Mouse (Mus musculus) adrenal gland, postnatal 4 days (tissue): Measurements from ENCODE around the gene Ceacam9. TPM values are rescaled to one million over a fixed set of nuclear protein-coding genes. Genes with fewer than 3 reads are reported as not detected.
"Not testable (repeated sequence)": the region's sequence is repeated elsewhere in the genome, so short reads cannot be mapped to it uniquely, and the experiment has no call there.

Experiments
- DNase-seq, 2 experiments: peaks; one replicate each; pipeline ENCODE4 v3.0.0; 2021 to 2022; ENCODE audit warnings: low spot score in 2 of 2, mixed read lengths in 2 of 2
- long read RNA-seq, 2 experiments: library from polyadenylated mRNA; stranded (forward); transcript quantifications; one replicate each; pipeline ENCODE4 v2.0.0; 2021
- total RNA-seq, 2 experiments: library from RNA; stranded (reverse); gene quantifications; 2 replicates each; pipeline ENCODE4 v1.2.3; 2021

Ceacam9 gene
- total RNA-seq, result not detected
- long read RNA-seq, experiment 1, result 0 reads
- long read RNA-seq, experiment 2, result 0 reads

GRCm38 (mm10) chr7:16721629-16722028 is at the start of gene Ceacam9:
TSS of gene Ceacam9 (plus strand) at chr7:16721929.
- DNase-seq, result no peak

- DNase-seq, result no peak
Measured at GRCm38 (mm10) chr7:16673823-16674222, 47.9 kb upstream of the Ceacam9 start.

DNA sequence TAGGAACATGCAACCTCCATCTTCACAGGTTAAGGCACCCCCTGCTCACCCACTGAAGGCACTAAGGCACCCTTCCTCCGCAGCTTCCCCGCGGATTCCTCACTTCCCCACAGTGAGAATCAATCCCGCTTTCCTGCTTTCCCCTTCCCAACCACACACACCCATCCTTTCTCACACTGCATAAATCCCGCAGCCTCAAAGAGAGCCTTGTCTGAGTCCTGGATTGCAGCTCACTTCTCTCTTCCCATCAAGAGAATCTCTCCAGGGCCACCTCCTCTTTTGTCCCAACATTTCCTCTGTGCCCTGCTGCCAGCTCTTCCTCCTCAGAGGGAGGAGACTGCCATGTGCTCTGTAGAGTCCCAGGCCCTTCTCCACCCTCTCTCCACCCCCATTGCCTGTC is 47.0 kb upstream of the Ceacam9 start:
- not testable (repeated sequence) for DNase-seq

DNA sequence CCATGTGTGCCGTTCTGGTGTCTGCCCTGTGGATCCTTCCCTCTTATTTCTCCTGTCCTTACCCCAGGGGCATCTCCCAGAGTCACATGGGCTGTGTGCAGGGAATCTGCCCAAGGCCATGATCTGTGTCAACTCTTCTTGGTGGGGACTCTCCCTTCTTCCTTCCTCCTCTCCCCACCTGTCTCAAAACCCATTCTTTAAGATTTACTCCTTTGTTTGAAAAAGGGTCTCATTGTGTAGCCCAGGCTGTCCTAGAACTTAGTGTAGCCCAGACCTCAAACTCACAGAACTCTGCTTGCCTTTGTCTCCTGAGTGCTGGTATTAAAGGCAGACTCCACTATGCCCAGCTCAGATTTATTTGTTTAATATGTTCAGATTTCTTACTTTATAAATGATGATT is 46.1 kb upstream of the Ceacam9 start, which contains the start of gene Ceacam15:
Gene Ceacam15 (minus strand): TSS at position 101 of the 400 bp plus-strand sequence.
- DNase-seq, result no peak

GRCm38 (mm10) chr7:16680194-16680593 is 41.5 kb upstream of the Ceacam9 start:
- not testable (repeated sequence) for DNase-seq

- DNase-seq, result no peak
Measured at GRCm38 (mm10) chr7:16689196-16689595, 32.5 kb upstream of the Ceacam9 start.

GRCm38 (mm10) chr7:16695025-16695424 is 26.7 kb upstream of the Ceacam9 start:
- DNase-seq, result no peak

- no peak for DNase-seq
Measured at GRCm38 (mm10) chr7:16699042-16699441, 22.7 kb upstream of the Ceacam9 start.

DNA sequence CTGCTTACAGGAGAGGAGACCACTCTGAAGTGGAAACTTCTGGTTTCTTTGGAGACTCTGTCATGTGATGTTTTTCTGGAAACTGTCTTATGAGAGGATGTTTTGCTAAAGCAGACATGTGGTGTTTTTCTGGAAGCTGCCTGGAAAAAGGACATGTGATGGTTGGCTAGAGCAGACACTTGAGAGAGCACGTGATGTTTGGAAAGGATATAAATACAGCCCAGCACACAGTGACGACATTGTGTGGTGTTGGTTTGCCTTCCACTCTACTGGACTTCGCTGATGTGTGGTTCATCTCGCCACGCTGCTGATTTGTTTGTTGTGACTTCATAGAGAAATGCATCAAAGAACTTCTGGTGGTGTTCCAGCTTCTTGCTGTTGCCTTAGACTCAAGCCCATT is 21.1 kb upstream of the Ceacam9 start:
- no peak for DNase-seq

DNA sequence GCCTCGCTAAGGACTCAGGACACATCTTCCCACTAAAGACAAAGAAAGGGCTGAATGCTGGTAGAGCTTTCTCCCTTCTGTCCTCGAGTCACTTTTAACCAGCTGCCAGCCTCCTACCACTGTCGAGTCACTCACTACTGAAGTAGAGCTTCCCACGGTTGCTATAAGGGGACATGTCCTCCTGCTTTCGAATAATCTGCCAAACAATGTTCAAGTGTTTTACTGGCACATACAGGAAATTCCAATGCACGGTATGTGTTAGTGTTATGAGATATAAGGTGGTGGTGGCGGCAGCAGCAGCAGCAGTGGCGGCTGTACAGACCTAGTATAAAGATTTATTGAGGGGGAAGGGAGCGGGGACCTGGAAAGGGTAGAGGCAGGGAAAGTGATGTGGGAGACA is 15.3 kb upstream of the Ceacam9 start:
- DNase-seq, result no peak

- no peak for DNase-seq
Measured at GRCm38 (mm10) chr7:16708244-16708643, 13.5 kb upstream of the Ceacam9 start.

DNA sequence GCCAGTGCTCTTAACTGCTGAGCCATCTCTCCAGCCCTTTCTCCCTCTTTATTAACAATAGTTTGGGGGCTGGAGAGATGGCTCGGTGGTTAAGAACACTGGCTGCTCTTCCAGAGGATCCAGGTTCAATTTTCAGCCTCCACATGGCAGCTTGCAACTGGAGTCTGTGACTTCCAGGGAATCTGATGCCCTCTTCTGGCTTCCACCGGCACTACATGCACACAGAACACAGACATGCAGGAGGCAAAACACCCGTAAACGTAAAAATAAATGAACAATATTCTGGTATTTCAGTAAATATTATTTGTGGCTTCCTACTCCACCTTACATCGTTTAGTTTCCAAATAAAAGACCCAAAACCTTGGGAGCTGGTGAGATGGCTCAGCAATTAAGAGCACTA is 11.1 kb upstream of the Ceacam9 start:
- no peak for DNase-seq

- DNase-seq, result no peak
Measured at GRCm38 (mm10) chr7:16712633-16713415, 8.9 kb upstream of the Ceacam9 start.

DNA sequence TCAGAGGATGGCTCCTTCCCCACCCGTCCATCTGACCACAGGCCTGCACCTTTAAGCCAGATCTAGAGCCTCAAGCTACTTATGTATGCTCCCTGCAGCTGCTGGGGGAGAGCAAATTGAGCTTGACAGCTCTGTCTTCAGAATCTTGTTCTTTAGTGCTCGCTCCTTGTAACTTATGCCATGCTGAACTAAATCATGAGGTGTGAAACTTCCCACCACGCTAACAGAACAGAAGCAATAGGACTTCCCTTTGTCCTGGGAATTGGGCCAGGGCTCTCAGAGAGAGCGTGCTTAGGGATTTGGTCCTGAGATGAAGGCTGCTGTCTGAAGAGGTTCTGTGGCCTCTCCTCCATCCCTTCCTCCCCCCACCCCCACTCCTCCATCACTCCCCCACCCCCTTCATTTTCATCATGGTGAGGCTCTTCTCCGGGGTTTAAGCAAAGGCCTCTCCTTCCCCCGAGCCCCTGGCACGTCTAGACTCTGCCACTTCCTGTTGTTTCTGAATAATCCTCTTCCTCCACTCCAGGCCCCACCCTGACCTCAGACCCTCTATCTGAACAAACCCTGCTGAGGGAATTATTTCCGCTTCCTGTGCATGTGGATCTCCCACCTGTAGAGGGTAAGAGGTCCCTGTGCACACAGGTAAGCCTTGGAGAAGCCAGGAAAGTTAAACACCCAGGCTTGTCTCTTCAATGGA is 5.1 kb upstream of the Ceacam9 start:
- DNase-seq, result not testable (repeated sequence)

- not testable (repeated sequence) for DNase-seq
Measured at GRCm38 (mm10) chr7:16722490-16722889, 761 bp downstream of the Ceacam9 start.

DNA sequence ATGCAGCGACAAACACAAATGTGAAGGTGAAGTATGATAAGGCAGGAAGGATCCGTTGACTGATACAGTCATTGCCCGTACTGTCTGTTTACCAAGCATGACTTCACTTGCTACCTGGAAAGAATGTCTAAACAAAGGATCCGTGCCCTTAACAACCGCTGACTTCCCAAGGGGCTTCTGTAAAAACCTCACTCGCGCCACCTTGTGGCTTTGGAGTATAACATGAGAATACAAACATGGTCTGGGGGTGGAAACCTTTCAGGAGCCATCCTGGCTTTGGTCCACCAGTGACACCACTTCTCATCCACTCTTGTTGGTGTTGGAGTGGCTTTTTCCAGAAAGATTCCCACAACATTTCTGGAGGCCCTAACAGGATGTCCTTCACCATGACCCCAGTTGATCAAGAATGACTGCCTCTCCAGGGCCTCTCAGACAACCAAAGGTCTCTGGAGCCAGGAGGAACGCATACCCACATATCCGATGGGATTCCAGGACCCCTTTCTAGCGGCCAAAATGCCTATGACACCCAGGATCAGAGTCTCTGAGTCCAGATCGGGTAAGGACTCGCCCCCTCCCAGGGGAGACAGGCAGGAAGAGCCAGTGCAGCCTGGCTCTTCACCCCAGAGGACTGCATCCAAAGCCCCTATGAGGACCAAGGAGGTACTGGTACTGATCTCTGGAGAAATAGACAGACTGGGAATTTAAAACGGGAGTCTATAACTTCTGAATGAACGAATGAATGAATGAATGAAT is 7.0 kb downstream of the Ceacam9 start:
- peak; percentile 33 to 62 for DNase-seq

DNA sequence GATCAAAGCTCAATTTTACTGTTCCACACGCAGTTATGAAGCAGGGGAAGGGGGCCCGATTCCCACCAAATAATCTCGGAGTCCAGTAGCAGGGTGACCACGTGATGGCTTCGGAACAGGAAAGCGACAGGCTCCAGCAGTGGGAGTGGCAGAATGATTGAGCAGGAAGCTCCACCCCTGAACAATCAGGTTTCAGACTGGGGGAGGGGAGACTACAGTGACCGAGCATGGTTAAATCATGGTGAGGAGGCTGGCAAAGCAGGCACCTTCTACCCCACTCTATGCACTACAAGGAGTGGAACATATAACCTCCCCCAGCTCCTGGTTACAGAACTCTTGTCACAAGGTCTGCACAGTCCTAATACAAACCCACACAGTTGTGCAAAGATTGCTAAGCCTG is 7.8 kb downstream of the Ceacam9 start:
- DNase-seq, result not testable (repeated sequence)

DNA sequence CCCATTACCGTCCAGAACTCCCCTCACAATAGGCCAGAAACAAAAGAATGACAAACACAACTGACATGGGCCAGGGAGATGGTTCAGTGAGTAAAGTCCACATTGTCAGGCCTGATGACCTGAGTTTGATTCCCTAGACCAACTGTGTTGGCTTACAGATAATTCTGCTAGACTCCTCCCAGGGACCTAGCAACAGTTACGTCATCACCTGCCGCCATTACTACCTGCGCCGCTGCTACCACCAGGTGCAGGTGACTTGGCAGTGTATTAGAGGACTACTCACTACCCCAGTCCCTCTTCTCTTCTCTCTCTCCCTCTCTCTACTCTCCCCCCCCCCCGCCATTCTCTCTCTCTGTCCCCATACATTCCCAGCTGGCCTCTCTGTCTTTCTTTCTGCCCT is 9.1 kb downstream of the Ceacam9 start:
- DNase-seq, result no peak

- no peak for DNase-seq
Measured at GRCm38 (mm10) chr7:16731893-16732422, 10.2 kb downstream of the Ceacam9 start.

DNA sequence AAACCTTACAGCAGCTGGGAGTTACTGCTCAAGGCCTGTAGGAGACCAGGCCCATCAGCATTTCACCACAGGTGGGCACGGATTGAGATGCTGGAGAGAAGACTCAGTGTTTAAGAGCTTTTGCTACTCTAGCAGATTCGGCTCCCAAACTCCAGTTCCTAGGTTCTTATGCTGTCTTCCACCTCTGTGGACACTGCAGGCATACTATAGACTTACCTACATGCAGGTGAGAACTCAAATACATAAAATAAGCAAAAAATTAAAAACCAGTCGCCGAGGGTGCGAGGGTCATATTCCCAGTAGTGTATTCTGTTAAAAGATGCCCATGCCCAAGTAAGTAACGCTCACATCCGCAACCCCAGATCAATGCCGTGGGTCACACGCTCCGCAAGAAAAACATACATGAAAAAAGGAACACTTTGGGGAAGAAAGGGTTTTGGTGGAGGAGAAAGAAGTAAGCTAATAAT is 15.9 kb downstream of the Ceacam9 start:
- DNase-seq, result no peak

- DNase-seq, result peak; percentile 78 to 91
Measured at GRCm38 (mm10) chr7:16738073-16738696, 16.5 kb downstream of the Ceacam9 start, which contains the start of gene Ap2s1. TSS of gene Ap2s1 (plus strand) at chr7:16738410.
